Mouse (Mus musculus): ENCODE results near the gene Zfp512. TPM values are rescaled to one million over a fixed set of nuclear protein-coding genes. Genes with fewer than 3 reads are reported as not detected.

Zfp512 gene
- polyA plus RNA-seq, 1 experiment from 2014 or later, result 39.7 TPM

DNA sequence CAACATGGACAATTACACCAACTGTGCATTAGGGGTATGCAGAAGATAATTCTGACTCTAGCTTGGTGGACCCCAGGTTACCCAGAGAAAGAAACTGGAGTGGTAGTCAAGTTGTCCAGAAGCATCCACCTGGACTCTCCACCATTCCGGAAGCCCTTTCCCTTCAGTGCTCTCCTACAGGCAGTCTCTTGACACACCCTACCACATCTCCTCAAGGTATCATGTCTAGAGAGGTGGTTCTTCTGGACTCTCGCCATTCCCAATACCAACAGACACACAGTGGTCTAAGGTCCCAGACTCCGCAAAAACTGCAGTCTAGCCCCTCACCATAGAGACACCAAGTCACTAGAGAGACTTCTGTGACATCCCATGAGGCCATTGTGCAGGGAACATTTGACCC lies 33.2 kb downstream of the Zfp512 start, which contains the start of gene 4930548H24Rik:
TSS of gene 4930548H24Rik (plus strand) at position 301 of the 400 bp plus-strand sequence.
- Histone ChIP-seq H3K4me3 (ENCODE audit: low read depth, low read length) (no peak within 1 kb of the TSS), H3K27ac (ENCODE audit: low read depth, low read length) (no peak within 1 kb of the TSS), H3K4me2 (no peak within 1 kb of the TSS), H3K36me3 (ENCODE audit: control insufficient read depth, insufficient read depth, low read length) (peaks cover 7% of the 10 kb centered on the region; the same call in 1 of the 2 replicates), H3K9me3 (ENCODE audit: control insufficient read depth, low read length) (no peaks in the 10 kb centered on the region), H3K9ac (ENCODE audit: low read depth, low read length) (no peak within 1 kb of the TSS), H3K4me1 (replicated peaks; ENCODE audit: control insufficient read depth, insufficient read depth, low read length) (no peaks in the 10 kb centered on the region), H3K27me3 (replicated peaks; ENCODE audit: control insufficient read depth, insufficient read depth, low read length) (no peaks in the 10 kb centered on the region)
- DNase-seq (ENCODE audit: low spot score) (no peak), ATAC-seq (replicated peaks; ENCODE audit: low FRiP score) (no peak)
- 87% methylated on average over 3 of the region's 3 CpGs for WGBS

DNA sequence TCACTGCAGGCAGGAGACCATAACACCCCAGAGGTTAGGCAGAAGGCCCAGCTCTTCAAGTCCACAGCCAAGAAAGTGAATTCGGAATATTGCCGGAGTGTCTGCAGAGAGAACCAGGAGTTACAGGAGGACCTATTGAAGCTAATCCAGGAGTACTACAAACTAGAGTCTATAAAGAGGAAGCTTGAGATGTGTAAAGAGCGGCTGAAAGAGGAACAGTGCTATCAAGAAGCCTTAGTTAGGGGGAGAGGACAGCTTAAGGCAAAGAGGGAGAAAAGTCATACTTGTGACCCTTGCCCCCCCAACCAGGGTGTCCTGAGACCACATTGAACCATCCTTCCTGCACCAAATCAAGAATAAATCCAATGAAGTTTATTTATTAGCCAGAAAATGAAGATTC lies 35.7 kb downstream of the Zfp512 start:
- H3K4me2 ChIP-seq, result no peak overlapping the region
- no peak for ATAC-seq (replicated peaks; ENCODE audit: low FRiP score)
- DNase-seq (ENCODE audit: low spot score), result no peak
- no peaks in the 10 kb centered on the region for H3K9me3 ChIP-seq (ENCODE audit: control insufficient read depth, low read length)
- no peak overlapping the region for H3K4me3 ChIP-seq (ENCODE audit: low read depth, low read length)
- H3K27me3 ChIP-seq (replicated peaks; ENCODE audit: control insufficient read depth, insufficient read depth, low read length), result no peaks in the 10 kb centered on the region
- no peaks in the 10 kb centered on the region for H3K4me1 ChIP-seq (replicated peaks; ENCODE audit: control insufficient read depth, insufficient read depth, low read length)
- H3K9ac ChIP-seq (ENCODE audit: low read depth, low read length), result no peak overlapping the region
- no peak overlapping the region for H3K27ac ChIP-seq (ENCODE audit: low read depth, low read length)
- WGBS, result 79% methylated on average over 3 of the region's 3 CpGs
- H3K36me3 ChIP-seq (ENCODE audit: control insufficient read depth, insufficient read depth, low read length), result no peaks in the 10 kb centered on the region; the same call in 1 of the 2 replicates

- Histone ChIP-seq H3K4me1 (replicated peaks; ENCODE audit: control insufficient read depth, insufficient read depth, low read length) (no peaks in the 10 kb centered on the region), H3K9ac (ENCODE audit: low read depth, low read length) (no peak overlapping the region), H3K36me3 (ENCODE audit: control insufficient read depth, insufficient read depth, low read length) (no peaks in the 10 kb centered on the region; the same call in 1 of the 2 replicates), H3K4me3 (ENCODE audit: low read depth, low read length) (no peak overlapping the region), H3K27me3 (replicated peaks; ENCODE audit: control insufficient read depth, insufficient read depth, low read length) (no peaks in the 10 kb centered on the region), H3K4me2 (no peak overlapping the region), H3K9me3 (ENCODE audit: control insufficient read depth, low read length) (no peaks in the 10 kb centered on the region), H3K27ac (ENCODE audit: low read depth, low read length) (no peak overlapping the region)
- DNase-seq (ENCODE audit: low spot score) (no peak), ATAC-seq (replicated peaks; ENCODE audit: low FRiP score) (no peak)
- 64% methylated on average over 7 of the region's 7 CpGs for WGBS
Observed at GRCm38 (mm10) chr5:31489116-31489769, 37.0 kb downstream of the Zfp512 start.

DNA sequence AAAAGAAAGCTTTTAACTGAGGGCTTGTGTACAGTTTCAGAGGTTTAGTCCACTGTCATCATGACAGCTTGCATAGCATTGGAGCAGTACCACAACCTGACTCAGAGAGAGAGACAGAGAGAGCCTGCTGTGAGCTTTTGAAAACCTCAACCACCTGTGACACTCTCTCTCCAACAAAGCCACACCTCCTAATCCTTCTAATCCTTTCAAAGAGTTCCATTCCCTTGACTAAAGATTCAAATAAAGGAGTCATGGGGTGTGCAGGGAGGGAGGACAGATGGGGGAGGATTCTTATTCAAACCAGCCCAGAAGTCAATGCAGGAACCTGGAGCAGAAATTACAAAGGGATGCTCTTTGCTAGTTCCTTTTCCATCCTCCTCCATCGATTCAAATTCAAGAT lies 39.8 kb downstream of the Zfp512 start:
- ATAC-seq (replicated peaks; ENCODE audit: low FRiP score), result no peak
- WGBS, result 61% methylated on average over 1 of the region's 1 CpGs

GRCm38 (mm10) chr5:31494513-31495297 lies 42.5 kb downstream of the Zfp512 start, which contains the start of gene Gpn1:
Gene Gpn1, plus strand, starts transcription at chr5:31494741.
- peak; percentile 100 for ATAC-seq (replicated peaks; ENCODE audit: low FRiP score)
- WGBS, result under 1% methylated on average over 49 of the region's 49 CpGs
- Histone ChIP-seq H3K9me3 (ENCODE audit: control insufficient read depth, low read length) (no peaks in the 10 kb centered on the region), H3K36me3 (ENCODE audit: control insufficient read depth, insufficient read depth, low read length) (peaks cover 23% of the 10 kb centered on the region; the same call in 1 of the 2 replicates), H3K27me3 (replicated peaks; ENCODE audit: control insufficient read depth, insufficient read depth, low read length) (no peaks in the 10 kb centered on the region), H3K27ac (ENCODE audit: low read depth, low read length) (no peak within 1 kb of the TSS), H3K9ac (ENCODE audit: low read depth, low read length) (peak within 1 kb of the TSS; percentile 86), H3K4me1 (replicated peaks; ENCODE audit: control insufficient read depth, insufficient read depth, low read length) (peaks cover 7% of the 10 kb centered on the region), H3K4me2 (peak within 1 kb of the TSS; percentile 84), H3K4me3 (ENCODE audit: low read depth, low read length) (peak within 1 kb of the TSS; percentile 88)
- DNase-seq (ENCODE audit: low spot score), result peak; percentile 85

More for the DNA sequence above, 39.8 kb downstream of the Zfp512 start:
- H3K4me1 ChIP-seq (replicated peaks; ENCODE audit: control insufficient read depth, insufficient read depth, low read length), result peaks cover 7% of the 10 kb centered on the region
- no peak overlapping the region for H3K27ac ChIP-seq (ENCODE audit: low read depth, low read length)
- H3K4me3 ChIP-seq (ENCODE audit: low read depth, low read length), result no peak overlapping the region
- peaks cover 8% of the 10 kb centered on the region; the same call in 1 of the 2 replicates for H3K36me3 ChIP-seq (ENCODE audit: control insufficient read depth, insufficient read depth, low read length)
- H3K4me2 ChIP-seq, result no peak overlapping the region
- no peaks in the 10 kb centered on the region for H3K27me3 ChIP-seq (replicated peaks; ENCODE audit: control insufficient read depth, insufficient read depth, low read length)
- H3K9ac ChIP-seq (ENCODE audit: low read depth, low read length), result no peak overlapping the region
- DNase-seq (ENCODE audit: low spot score), result no peak
- no peaks in the 10 kb centered on the region for H3K9me3 ChIP-seq (ENCODE audit: control insufficient read depth, low read length)

GRCm38 (mm10) chr5:31504843-31505242 lies 52.6 kb downstream of the Zfp512 start:
- Histone ChIP-seq H3K27ac (ENCODE audit: low read depth, low read length) (no peak overlapping the region), H3K9me3 (ENCODE audit: control insufficient read depth, low read length) (no peaks in the 10 kb centered on the region), H3K9ac (ENCODE audit: low read depth, low read length) (no peak overlapping the region), H3K4me3 (ENCODE audit: low read depth, low read length) (no peak overlapping the region), H3K4me2 (no peak overlapping the region), H3K36me3 (ENCODE audit: control insufficient read depth, insufficient read depth, low read length) (peaks cover 43% of the 10 kb centered on the region), H3K4me1 (replicated peaks; ENCODE audit: control insufficient read depth, insufficient read depth, low read length) (no peaks in the 10 kb centered on the region), H3K27me3 (replicated peaks; ENCODE audit: control insufficient read depth, insufficient read depth, low read length) (no peaks in the 10 kb centered on the region)
- 86% methylated on average over 10 of the region's 10 CpGs for WGBS
- ATAC-seq (replicated peaks; ENCODE audit: low FRiP score), result no peak
- DNase-seq (ENCODE audit: low spot score), result no peak

DNA sequence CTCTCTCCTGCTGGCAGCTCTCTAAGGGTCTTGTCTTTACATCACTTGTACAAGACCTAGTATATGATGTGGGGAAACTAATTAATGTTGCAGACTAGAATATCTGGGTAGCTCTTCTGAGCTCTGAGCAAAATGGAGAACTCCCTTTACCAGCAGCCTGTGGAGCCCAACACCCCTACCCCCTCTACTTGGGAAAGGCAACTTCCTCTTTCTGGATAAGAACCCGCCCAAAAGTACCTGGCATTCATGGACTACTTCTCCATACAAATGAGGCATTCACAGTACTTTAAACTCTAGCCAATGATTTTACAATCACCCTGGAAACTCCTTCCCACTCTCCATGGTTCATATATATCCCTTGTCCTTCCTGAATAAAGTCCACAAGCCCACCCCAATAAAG lies 60.2 kb downstream of the Zfp512 start:
- H3K9me3 ChIP-seq (ENCODE audit: control insufficient read depth, low read length), result no peaks in the 10 kb centered on the region
- DNase-seq (ENCODE audit: low spot score) (no peak), ATAC-seq (replicated peaks; ENCODE audit: low FRiP score) (no peak)
- 59% methylated on average over 1 of the region's 1 CpGs for WGBS
- no peak overlapping the region for H3K27ac ChIP-seq (ENCODE audit: low read depth, low read length)
- H3K27me3 ChIP-seq (replicated peaks; ENCODE audit: control insufficient read depth, insufficient read depth, low read length), result no peaks in the 10 kb centered on the region
- H3K4me1 ChIP-seq (replicated peaks; ENCODE audit: control insufficient read depth, insufficient read depth, low read length), result no peaks in the 10 kb centered on the region
- H3K4me2 ChIP-seq, result no peak overlapping the region
- no peak overlapping the region for H3K4me3 ChIP-seq (ENCODE audit: low read depth, low read length)
- H3K36me3 ChIP-seq (ENCODE audit: control insufficient read depth, insufficient read depth, low read length), result peaks cover 33% of the 10 kb centered on the region
- no peak overlapping the region for H3K9ac ChIP-seq (ENCODE audit: low read depth, low read length)

DNA sequence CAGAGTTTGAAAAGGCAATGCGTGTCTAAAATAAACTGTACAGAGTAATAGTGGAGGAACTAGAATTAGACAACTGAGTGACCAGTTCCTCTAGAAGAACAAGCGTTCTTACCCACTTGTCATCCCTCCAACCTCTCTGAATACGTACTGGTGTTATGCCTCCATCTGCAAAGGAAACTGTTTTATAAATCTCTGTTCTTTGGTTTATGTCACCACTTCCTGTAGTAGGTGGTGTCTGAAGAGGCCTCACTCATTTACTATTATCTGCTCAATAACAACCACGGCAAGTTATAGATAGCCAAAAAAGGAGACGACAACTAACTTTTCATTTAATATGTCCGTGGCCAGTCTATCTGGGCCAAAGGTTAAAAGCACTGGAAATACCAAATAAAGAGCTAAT lies 68.3 kb downstream of the Zfp512 start:
- Histone ChIP-seq H3K9me3 (ENCODE audit: control insufficient read depth, low read length) (no peaks in the 10 kb centered on the region), H3K9ac (ENCODE audit: low read depth, low read length) (no peak overlapping the region), H3K27me3 (replicated peaks; ENCODE audit: control insufficient read depth, insufficient read depth, low read length) (no peaks in the 10 kb centered on the region), H3K36me3 (ENCODE audit: control insufficient read depth, insufficient read depth, low read length) (peaks cover 28% of the 10 kb centered on the region), H3K27ac (ENCODE audit: low read depth, low read length) (no peak overlapping the region), H3K4me1 (replicated peaks; ENCODE audit: control insufficient read depth, insufficient read depth, low read length) (peaks cover under 1% of the 10 kb centered on the region; the same call in 1 of the 2 replicates), H3K4me2 (no peak overlapping the region), H3K4me3 (ENCODE audit: low read depth, low read length) (no peak overlapping the region)
- DNase-seq (ENCODE audit: low spot score), result no peak
- 90% methylated on average over 6 of the region's 6 CpGs for WGBS
- no peak for ATAC-seq (replicated peaks; ENCODE audit: low FRiP score)
